Mouse (Mus musculus) liver, adult (tissue): Measurements from ENCODE around the gene Agbl4.

Experiments used
- GATA4 ChIP-seq: IDR thresholded peaks from 2 replicates; pipeline ENCODE4 v1.6.1; 2014; ENCODE audit warnings: mild to moderate bottlenecking, low read length; ENCODE audit not compliant: insufficient replicate concordance

The Agbl4 gene

DNA sequence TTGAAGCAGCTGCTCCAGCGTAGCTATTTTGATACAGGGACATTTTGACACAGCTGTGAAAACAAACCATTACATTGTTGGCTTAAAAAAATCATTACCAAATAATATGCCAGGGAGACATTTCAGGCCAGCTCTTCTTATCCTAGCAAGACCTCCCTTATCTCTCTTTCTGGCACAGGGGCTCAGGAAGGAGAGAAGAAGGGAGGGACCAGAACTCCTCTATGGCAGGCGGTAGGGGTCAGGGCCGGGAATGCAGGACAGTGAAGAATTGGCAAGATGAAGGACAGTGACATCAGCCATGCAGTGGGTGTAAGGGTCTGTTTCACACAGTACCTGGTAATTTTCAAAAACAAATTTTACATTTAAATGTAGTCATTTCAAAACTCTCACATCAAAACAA is 1116.5 kb downstream of the Agbl4 start:
- TF ChIP-seq GATA4 = no peak

DNA sequence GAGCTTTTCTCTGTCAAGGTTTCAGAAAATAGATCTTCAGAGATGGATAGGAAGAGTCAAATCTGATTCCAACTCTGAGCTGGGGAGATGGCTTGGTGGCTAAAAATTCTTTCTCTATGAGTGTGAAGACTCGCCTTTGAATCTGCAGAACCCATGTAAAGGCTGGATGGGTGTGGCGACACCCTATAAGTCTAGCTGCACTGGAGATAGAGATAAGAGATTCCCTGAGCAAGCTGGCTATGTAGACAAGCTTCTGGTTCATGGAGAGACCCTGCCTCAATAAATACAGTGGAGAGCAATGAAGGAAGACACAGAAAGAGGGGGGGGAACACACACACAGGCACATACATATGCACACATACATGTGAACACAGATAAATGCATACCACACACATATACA is 1118.7 kb downstream of the Agbl4 start:
- no peak for TF ChIP-seq GATA4

DNA sequence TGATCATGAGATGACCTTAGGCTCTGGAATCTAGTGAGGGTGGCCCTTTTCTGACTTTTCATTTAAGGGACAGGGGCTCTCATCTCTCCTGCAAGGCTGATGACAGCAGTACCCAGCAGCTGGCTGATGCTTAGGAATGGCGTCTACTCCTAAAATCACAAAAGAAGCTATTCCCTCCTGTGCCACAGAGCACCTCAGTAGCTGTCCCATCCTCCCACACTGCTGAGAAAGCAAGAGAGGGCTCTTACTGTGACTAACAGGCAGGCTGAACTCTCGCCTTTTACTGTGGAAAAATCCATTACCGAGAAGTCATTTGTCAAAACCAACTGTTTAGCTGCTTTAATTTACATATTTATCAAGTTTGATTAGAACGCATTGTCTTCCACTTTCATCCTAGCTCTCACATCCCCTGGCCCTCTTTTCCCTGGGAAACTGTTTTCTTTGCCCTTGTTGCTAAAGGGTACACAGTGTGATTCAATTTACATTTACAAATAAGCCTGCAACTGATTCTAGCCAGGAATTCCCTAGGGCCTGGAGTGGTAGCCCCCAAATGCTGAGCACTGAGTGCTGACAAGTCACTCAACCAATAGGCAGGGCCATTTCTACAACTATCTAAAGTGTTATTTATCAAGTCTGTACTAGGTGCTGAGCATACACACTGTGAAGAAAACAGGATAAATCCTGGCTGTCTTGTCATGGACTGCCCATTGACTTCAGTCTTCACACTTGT is 1119.8 kb downstream of the Agbl4 start:
- TF ChIP-seq GATA4 = no peak

DNA sequence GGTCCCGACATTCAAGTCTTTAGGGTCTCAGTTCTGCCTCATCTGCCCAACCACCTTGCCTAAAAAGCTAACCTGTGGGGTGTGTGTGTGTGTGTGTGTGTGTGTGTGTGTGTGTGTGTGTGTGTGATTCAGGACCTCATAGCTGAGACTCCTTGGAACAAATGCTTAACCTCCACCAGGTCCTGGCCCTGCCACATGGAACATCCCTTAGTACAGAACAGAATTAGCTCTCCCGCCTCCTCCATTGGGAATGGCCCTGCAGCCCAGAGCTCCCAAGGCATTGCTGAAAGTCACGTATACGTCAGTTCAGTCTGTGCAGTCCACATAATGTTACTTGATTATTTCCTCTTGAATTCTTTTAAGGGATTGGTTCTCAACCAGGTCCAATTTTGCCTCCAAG is 1120.7 kb downstream of the Agbl4 start:
- no peak for TF ChIP-seq GATA4

DNA sequence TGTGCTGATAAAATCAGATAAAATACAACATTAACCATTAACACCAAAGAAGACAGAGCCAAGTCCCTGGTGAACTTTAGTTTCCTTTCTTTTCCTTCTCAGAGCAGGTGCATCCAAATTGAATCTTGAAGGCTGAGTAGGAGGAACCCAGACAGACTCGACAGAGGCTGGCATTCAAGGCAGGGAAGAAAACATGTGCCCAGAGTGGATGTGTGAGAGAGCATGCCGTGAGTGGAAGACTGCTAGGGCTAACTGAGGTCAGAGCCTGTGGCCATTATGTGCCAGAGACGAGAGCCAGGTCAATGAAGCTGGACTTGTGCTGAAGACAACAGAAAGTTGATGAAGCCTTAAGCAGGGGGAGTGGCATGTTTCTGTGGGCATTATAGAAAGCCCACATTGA is 1121.8 kb downstream of the Agbl4 start:
- no peak for TF ChIP-seq GATA4

DNA sequence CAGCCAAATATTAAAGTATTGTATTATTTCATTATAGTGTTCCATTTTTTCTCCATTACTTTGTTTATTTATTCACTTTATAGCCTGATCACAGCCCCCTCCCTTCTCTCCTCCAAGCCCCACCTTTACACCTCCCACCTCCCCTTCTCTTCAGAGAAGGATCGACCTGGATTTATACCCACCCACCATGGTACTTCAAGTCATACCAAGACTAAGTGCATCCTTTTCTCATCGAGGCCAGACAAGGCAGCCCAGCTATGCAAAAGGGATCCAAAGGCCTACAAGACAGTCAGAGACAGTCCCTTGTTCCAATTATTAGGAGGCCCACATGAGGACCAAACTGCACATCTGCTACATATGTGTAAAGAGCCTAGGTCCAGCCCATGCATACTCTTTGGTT is 1122.5 kb downstream of the Agbl4 start:
- no peak for TF ChIP-seq GATA4

DNA sequence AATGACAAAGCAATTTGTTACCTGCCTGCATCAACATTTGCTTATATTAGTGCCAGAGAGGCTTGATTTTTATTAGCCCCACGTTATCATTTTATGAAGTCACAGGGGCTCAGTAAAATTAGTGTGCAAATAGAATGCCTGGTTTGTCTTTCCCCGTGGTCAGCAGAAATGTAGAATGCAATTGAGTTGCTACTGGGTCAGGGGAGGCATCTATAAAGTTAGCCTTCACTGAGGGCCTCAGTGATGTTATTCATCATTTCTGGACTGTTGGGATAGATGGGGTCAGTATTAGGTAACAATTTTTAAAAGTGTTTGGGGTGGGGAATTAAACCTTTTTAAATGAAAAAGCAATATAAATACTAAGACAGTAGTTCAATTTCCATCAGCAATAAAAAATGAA is 1125.5 kb downstream of the Agbl4 start:
- TF ChIP-seq GATA4 = no peak

DNA sequence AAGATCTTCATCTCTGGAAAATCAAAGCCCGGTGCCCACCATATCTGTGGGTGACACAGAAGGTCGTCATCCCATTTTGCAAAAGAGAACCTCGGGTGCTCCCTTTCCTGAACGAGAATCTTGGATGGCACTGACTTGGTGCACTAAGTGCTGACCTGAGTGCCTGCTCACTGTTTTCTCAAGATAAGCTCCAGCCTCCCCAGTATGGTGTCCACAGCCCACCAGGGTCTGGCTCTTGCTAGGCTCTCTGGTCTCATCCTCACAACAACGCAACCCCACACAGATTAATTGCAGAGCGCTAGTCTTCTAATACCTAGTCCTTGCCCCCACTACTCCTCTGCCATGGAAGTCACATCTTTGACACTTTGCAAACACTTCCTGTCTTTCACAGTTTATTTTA is 1131.5 kb downstream of the Agbl4 start:
- TF ChIP-seq GATA4 = no peak

DNA sequence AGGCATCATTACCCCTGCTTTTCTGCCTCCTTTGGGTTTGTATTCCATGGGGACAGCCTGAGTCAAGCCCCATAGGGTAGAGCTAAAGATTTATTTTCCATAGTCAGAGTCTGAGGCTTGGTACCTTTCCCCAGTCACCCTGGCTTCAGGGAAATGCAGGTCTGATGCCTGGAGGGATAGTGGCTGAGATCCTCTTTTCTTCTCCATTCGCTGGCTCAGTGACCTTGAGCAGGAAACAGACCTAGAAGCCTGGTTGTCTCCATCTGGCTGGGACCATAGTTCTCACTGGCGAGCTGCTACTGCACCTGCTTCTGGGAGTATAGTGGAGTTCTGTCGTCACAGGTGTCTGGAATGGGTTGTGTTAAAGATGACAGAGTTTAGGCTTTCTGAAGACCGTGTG is 1132.5 kb downstream of the Agbl4 start:
- TF ChIP-seq GATA4 = no peak

DNA sequence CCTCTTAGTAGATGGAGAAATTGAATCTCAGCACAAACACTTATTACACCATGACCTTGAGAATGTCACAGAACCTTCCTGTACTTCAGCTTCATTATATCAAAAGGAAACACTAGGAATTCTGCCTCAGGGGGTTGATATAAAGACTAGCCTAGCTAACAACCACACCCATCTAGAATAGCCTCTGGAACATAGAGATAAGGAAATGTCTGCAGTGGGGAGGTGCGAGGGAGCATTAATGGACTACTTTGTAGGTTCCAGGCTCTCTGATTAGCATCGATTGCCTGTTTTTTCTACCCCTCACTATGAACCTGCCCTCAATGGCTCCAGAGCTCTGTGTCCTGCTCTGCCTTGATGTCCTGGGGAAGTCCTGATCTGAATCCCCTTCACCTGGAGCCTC is 1133.1 kb downstream of the Agbl4 start:
- TF ChIP-seq GATA4 = no peak

DNA sequence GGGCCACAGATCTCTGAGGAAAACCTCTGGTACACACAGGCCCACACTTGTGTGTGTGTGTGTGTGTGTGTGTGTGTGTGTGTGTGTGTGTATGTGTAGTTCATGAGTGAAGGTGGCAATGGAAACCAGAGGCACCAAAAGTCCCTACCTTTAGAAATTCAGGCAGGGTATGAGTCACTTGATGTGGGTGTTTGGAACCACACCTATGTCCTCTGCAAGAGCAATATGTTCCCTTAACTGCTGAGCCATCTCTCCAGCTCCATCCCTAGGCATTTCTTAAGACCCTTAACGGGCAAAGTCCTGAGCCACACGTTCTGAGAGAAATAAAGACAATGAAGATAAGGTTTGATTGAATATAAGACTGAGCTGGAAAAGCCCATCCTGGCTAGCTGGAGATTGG is 1147.2 kb downstream of the Agbl4 start:
- TF ChIP-seq GATA4 = no peak

DNA sequence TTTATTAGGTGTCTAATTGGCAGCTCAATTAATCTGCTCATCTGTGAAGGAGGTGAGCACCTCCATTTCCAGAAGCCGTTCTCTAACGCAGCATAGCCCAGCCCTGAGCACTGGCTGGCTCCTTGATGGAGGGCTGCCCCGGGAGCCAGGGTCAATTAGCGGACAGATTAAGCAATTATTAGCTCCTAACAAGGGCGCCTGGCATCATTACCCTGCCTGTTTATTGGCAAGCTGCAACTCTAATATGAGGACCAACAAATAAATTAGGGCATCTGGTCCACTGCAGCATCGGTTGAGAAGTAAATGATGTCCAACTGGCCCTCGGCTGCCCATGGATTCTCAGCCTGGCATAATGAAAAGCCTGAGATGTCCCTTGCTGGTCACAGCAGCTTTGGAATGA is 1148.5 kb downstream of the Agbl4 start:
- no peak for TF ChIP-seq GATA4

DNA sequence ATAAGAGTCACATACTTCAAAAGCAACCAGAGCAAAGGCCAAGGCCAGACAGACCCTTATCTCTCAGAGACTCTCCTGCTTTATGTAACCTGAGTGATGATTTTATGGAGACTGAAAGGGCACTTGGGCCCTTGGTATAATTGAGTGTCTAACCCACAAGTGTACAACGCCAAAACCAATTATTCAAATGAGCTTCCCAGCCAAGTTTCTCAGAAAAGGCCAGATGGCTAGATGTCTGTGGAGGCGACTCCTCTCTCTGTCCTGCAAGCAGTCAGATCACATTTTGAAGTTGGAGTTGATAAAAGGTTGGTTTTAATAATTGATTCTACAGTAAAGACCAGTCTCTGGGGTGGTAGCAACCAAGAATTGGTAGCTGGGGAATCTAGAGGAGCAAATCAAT is 1158.0 kb downstream of the Agbl4 start:
- TF ChIP-seq GATA4 = no peak

DNA sequence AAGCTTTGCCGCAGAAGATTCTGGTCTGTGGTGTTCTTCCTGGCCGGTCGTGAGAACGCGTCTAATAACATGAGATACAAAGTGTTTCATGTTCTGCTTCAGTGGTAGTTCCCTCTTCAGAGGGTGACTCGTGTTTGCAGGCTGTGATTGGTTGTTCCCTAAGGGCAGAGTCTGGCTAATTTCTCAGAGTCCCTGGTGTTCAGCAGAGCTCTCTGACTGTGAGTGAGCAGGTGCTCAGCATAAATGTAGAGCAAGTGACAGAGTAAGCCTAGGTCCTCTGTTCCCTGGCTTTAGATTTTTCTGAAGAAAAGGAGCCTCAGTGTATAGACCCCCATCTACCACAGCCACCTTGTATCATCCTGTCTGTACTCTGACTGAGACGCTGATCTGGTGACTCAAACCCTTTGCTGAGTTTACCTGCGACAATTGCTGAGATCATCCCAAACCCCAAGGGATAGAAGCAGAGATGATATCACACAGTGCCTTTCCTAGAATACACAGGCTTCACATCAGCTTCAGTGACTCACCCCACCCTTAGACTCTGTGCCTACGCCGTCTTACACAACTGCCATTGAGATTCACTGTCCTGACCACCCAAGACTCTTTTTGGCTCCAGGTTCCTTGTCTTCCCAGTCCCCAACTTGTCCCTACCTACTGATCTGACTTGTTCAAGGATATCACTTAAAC is 1179.8 kb downstream of the Agbl4 start:
- TF ChIP-seq GATA4 = no peak

DNA sequence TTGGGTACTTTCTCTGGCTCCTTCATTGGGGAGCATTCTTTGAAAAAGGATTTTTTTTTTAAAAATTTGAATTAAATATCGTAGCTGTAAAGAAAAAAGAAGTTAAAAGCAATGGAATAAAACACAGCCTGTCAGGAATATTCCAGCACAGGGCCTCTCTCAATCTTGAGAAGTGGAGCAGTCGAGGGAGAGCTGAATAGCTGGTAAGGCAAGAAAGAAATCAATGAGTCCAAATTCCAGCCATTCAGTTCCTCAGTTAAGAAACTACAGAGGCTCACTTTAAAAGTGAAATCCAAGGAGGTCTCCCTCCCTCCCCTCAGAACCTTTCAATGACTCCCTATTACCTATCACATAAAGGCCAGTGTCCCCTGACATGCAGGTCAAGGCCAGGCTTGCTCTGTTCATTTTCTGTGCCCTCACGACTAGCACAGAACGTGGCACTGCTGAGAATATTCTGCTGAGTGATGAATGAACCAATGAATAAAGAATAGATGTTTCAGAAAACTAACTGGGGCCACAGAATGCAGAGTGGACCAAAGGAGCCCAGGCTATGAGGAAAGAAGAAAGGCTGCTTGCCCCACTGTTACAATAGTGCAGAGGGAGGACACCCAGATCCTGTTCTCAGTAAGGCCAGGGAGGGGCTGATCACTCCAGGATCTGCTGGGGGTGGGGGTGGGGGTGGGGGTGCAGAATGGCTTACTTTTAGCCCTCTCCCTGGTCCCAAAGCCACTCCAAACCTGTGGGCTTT is 1181.8 kb downstream of the Agbl4 start:
- TF ChIP-seq GATA4 = no peak

DNA sequence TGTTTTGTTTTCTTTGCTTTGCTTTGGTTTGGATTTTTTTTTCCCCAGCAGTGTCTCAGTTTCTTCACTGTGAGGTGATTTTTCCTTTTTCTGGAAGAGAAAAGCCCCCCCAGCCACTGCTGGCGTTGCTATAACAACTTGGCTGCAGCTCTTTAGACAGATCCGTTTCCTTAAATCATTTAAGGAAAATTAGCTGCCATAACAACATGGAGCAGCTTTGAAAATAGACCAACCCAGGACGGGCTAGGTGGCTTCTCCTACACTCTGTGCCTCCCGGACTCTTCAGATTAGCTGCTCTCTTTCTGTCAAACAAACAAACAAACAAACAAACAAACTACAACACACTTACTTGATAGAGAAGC is 1182.4 kb downstream of the Agbl4 start:
- no peak for TF ChIP-seq GATA4

DNA sequence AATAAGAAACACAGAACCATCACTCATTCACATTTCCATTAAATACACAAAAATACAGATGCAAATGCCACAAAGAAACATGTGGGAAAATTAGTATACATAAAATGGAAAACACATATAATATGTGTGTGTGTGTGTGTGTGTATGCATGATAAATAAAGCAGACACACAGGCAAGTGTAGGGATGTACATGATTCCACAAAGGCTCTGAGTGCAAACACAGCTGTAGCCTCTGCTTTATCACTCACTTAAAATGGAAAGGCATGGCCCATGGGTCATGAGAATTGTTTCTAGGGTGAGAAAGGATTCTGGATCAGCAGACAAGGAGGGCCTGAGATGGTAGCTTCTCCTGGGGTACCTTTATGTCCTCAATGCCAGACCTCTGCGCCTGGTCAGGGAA is 1182.8 kb downstream of the Agbl4 start:
- TF ChIP-seq GATA4 = no peak
